Mouse (Mus musculus) kidney, adult 8-10 months (tissue): ENCODE data around the gene Ttc9c.
"Not testable (repeated sequence)": the region's sequence is repeated elsewhere in the genome, so short reads cannot be mapped to it uniquely, and the experiment has no call there.

Source experiments
- DNase-seq, 2 experiments: peaks; one replicate each; pipeline ENCODE4 v3.0.0; 2022

Gene Ttc9c

DNA sequence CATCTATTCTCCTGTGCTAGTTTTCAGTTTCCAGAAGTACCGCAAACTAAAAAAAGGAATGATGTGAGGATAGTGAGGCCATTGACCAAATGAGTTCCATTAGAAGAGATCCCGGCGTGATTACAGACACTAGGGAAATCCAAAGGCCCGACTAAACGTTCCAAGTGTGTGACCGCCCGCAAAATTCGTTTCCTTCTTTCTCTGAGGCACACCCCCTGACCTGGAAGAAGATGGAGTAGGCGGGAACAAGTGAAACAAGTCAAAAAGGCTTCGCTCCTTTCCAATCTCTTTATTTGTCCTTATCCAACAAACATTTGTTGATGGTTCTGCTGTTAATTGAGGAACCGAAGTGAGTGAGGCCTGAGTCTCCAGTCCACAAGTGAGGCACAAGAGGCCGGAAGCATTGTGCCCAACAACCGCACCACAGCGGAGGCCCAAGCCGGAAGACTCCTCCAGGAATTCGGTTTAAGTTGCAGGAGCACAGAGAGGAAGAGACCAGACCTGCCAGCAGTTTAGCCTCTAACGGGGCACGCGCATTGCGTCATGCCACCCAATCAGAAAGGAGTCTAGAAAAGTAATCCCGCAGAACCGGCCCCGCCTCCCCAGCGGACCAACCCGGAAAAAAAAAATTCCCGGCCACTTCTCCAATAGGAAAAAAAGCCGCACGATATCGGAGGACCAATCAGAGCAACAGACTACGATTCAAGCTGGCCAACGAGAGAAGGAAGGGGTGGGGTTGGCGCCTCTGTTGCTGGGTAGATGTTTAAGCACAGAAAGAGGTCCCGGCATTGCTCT, at the start of gene Ttc9c:
Ttc9c (minus strand) TSS at position 533 of the 795 bp plus-strand sequence.
- DNase-seq = peak; percentile 98 to 99

- no peak for DNase-seq
Observed at GRCm38 (mm10) chr19:8864265-8864664, 45.1 kb upstream of the Ttc9c start.

- DNase-seq = no peak
Observed at GRCm38 (mm10) chr19:8859018-8859417, 39.9 kb upstream of the Ttc9c start.

GRCm38 (mm10) chr19:8857689-8858088, 38.6 kb upstream of the Ttc9c start:
- peak; percentile 52 to 64 for DNase-seq

DNA sequence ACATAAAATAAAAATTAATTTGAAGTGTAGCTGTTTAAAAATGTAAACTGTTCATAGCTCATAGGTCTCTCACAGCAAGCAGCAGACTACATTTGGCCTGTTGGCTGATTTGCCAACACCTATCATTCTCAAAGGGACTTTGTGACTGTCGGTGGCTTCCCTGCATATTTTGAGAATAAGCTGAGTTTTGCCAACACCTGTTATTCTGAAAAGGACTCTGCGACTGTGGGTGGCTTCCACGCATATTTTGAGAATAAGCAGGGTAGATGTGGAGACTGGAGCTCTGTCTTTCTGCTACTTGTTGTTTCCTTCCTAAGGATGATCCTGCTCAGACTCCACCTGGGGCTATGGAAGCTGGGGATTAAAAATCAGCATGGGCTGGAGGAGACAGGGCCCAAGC, 34.0 kb upstream of the Ttc9c start:
- no peak for DNase-seq

GRCm38 (mm10) chr19:8852236-8852928, 33.2 kb upstream of the Ttc9c start:
- no peak for DNase-seq

GRCm38 (mm10) chr19:8851639-8852038, 32.5 kb upstream of the Ttc9c start:
- no peak for DNase-seq

DNA sequence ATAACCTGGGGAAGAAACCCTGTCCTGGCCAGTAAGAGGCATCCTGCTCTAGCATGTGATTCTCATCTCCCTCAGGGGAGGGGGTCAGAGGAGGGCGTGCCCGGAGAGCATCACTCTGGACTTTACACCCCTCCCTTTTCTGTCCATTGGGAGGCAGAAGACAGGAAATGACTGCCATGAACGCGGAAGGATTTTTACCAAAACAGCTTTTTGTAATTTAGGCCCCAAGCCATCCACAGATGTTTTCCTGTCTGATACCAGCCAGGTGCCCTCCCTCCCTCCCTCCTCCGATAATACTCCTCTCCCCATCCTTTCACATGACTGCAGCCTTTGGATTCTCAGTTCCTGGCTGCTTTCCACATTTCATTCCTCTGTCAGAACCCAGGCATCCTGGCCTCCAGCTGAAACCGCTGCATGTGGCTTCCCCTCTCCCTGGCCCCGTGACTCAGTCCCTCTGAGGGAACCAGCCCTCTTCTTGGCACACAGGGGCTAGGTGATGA, 31.3 kb upstream of the Ttc9c start, which contains the start of gene Lrrn4cl:
Lrrn4cl (plus strand) TSS at position 367 of the 500 bp plus-strand sequence.
- DNase-seq = no peak

- no peak for DNase-seq
Observed at GRCm38 (mm10) chr19:8848356-8848755, 29.2 kb upstream of the Ttc9c start.

GRCm38 (mm10) chr19:8844371-8845129, 25.4 kb upstream of the Ttc9c start:
- DNase-seq = peak; percentile 60 to 78

GRCm38 (mm10) chr19:8842961-8843360, 23.8 kb upstream of the Ttc9c start:
- no peak for DNase-seq

DNA sequence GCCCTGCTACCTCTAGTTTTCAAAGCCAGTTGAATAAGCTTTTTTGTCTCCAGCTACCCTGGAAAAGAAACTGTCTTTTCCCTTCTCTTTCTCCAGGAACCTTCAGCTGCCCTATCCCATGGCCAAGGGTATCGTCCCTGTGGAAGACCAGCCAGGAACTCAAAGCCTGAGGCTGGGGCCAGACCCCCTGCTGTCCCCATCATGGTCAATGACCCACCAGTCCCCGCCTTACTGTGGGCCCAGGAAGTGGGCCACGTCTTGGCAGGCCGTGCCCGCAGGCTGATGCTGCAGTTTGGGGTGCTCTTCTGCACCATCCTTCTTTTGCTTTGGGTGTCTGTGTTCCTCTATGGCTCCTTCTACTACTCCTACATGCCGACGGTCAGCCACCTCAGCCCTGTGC, 21.9 kb upstream of the Ttc9c start:
- no peak for DNase-seq

- DNase-seq = peak; percentile 79 to 86
Observed at GRCm38 (mm10) chr19:8839908-8840791, 21.0 kb upstream of the Ttc9c start.

DNA sequence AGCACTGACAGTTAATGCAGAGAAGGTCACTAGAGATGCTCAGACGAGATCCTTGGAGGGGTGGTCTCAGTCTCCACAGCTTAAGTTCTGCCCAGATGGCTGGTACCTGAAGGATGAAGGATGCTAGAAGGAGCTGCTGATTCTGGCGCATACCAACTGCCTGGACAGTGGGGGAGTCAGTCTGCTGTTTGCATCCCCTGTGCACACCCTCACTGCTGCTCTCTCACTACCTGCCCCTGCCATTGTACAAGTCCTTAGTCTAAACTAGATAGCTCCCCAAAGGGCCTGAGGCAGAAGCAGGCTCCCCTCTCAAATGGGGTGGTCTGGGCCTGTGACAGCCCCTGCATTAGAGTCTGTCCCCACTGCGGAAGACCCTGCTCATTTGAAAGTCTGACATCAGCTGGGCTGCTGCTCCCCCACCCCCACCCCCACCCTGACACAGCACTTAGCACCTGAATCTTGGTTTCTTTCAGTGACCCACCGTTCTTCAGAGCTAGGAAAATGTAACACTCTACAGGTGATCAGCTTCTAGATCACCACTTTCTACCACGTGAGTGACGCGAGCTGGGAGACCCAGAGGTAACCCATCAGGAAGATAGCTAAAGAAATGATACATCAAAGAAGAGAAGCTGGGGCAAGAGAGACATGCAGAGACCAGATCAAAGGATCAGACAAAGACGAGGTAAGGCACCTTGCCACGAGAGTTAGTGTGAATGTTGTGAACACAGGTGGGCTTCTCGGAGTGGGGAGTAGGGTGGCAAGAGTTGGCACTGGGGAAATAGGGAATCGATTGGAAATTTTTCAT, 20.2 kb upstream of the Ttc9c start, which contains the start of gene Gng3:
Gng3 (minus strand) TSS at position 92 of the 805 bp plus-strand sequence.
- DNase-seq = no peak

GRCm38 (mm10) chr19:8838041-8838730, 19.1 kb upstream of the Ttc9c start:
- DNase-seq = peak; percentile 73 to 76

GRCm38 (mm10) chr19:8837251-8837791, 18.2 kb upstream of the Ttc9c start, which contains the start of gene Bscl2:
TSS of gene Bscl2 (plus strand) at chr19:8837467.
- DNase-seq = peak; percentile 73 to 86

GRCm38 (mm10) chr19:8836327-8836726, 17.2 kb upstream of the Ttc9c start:
- DNase-seq = not testable (repeated sequence)

- no peak for DNase-seq
Observed at GRCm38 (mm10) chr19:8832971-8833370, 13.8 kb upstream of the Ttc9c start.

- no peak for DNase-seq
Observed at GRCm38 (mm10) chr19:8831262-8831661, 12.1 kb upstream of the Ttc9c start.

DNA sequence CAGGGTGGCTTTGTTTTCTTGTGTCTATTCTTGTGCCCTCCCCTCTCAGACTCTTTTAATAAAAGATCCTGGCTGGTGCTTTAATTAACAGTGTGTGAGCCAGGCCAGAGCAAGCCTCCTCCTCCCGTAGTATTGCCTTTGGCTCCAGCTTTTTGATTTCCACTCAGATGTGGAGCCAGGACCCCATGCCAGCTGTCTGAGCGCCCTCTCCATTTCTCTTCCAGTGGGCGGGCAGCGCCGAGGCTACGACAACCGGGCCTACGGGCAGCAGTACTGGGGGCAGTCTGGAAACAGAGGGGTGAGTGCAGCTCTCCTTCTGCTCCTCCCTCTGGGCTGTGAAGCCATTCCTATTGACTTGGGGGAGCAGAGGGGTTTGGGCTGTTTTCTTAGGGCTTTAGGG, 11.5 kb upstream of the Ttc9c start:
- DNase-seq = no peak
